Mouse (Mus musculus) heart, postnatal 0 days (tissue): ENCODE measurements around the gene Fam49a. TPM values are rescaled to one million over a fixed set of nuclear protein-coding genes. Genes with fewer than 3 reads are reported as not detected.

Source experiments
- ATAC-seq: fragments of 200-750 bp; cut with Nextera tagmentation; 2 replicates; pipeline ENCODE4 v1.8.0; 2017; ENCODE audit warnings: low read depth, moderate number of reproducible peaks, moderate library complexity; ENCODE audit not compliant: insufficient read depth
- DNase-seq: peaks from one replicate; pipeline ENCODE4 v3.0.0-alpha.2; 2016; ENCODE audit warnings: low spot score
- H3K27ac ChIP-seq: fragments of 300-500 bp; sonication (generic); 2 replicates; pipeline ENCODE4 v1.5.1; 2014; ENCODE audit warnings: low read depth, mild to moderate bottlenecking
- H3K27me3 ChIP-seq: fragments of 300-500 bp; sonication (generic); 2 replicates; pipeline ENCODE4 v1.6.1; 2014; ENCODE audit warnings: low read length, mixed read lengths; ENCODE audit not compliant: control insufficient read depth, insufficient read depth
- H3K36me3 ChIP-seq: fragments of 300-500 bp; sonication (generic); replicated peaks from 2 replicates; pipeline ENCODE4 v1.6.1; 2014; ENCODE audit warnings: low read length, mixed read lengths; ENCODE audit not compliant: control insufficient read depth, insufficient read depth
- H3K4me1 ChIP-seq: fragments of 300-500 bp; sonication (generic); 2 replicates; pipeline ENCODE4 v1.6.1; 2014; ENCODE audit warnings: antibody characterized with exemption; ENCODE audit not compliant: control insufficient read depth, insufficient read depth
- H3K4me2 ChIP-seq: fragments of 300-500 bp; sonication (generic); 2 replicates; pipeline ENCODE4 v1.6.1; 2014; ENCODE audit warnings: low read depth, mild to moderate bottlenecking, low read length, moderate library complexity
- H3K4me3 ChIP-seq: fragments of 300-500 bp; sonication (generic); 2 replicates; pipeline ENCODE4 v1.5.1; 2014; ENCODE audit warnings: low read depth, low read length
- H3K9ac ChIP-seq: fragments of 300-500 bp; sonication (generic); replicated peaks from 2 replicates; pipeline ENCODE4 v1.6.1; 2014; ENCODE audit warnings: low read depth, low read length, mixed read lengths
- H3K9me3 ChIP-seq: fragments of 300-500 bp; sonication (generic); replicated peaks from 2 replicates; pipeline ENCODE4 v1.6.1; 2016; ENCODE audit warnings: low read length; ENCODE audit not compliant: control insufficient read depth
- CTCF ChIP-seq: IDR thresholded peaks from 2 replicates; pipeline ENCODE4 v1.5.1; 2016; ENCODE audit warnings: antibody characterized with exemption, control low read depth, low read depth
- EP300 ChIP-seq: IDR thresholded peaks from 2 replicates; pipeline ENCODE4 v1.6.1; 2016; ENCODE audit warnings: antibody characterized with exemption, low read depth
- WGBS: fragments of 180-500 bp; shearing (Covaris S2); extraction: QIAGEN DNeasy Blood & Tissue Kit; methylation state at CpG from one replicate; pipeline ENCODE4 v1.1.7; 2014; 5-methylcytosine and 5-hydroxymethylcytosine counted together
- polyA plus RNA-seq: library from polyadenylated mRNA; unstranded; fragments of >200 nt; fragmentation: Nextera tagmentation; extraction: Ambion mirVana; gene quantifications from 2 replicates; pipeline ENCODE4 v1.2.1, GENCODE M21; 2015
- total RNA-seq: library from RNA; depleted of rRNA; stranded (reverse); fragments of >200 nt; gene quantifications from 2 replicates; pipeline ENCODE4 v1.2.3, GENCODE M21; 2014; ENCODE audit warnings: low replicate concordance

The Fam49a gene
- total and polyA plus RNA-seq, 2 experiments from 2014 or later: 12.4 to 16.5 TPM

- no peak for DNase-seq
- 93% methylated on average over 5 of the region's 5 CpGs for WGBS
- Histone ChIP-seq H3K9ac (no peak overlapping the region), H3K4me3 (no peak overlapping the region), H3K36me3 (peaks cover 21% of the 10 kb centered on the region), H3K4me2 (no peak overlapping the region), H3K27ac (no peak overlapping the region), H3K4me1 (peaks cover 11% of the 10 kb centered on the region), H3K27me3 (no peaks in the 10 kb centered on the region), H3K9me3 (no peaks in the 10 kb centered on the region)
- TF ChIP-seq CTCF (no peak), EP300 (no peak)
- no peak for ATAC-seq
Observed at GRCm38 (mm10) chr12:12359923-12360322, 98.0 kb downstream of the Fam49a start.

GRCm38 (mm10) chr12:12362371-12362770, 100.4 kb downstream of the Fam49a start:
- DNase-seq: no peak
- H3K4me1 ChIP-seq: no peaks in the 10 kb centered on the region
- no peak overlapping the region for H3K4me3 ChIP-seq
- 89% methylated on average over 10 of the region's 10 CpGs for WGBS
- H3K9ac ChIP-seq: no peak overlapping the region
- ATAC-seq: no peak
- no peak overlapping the region for H3K4me2 ChIP-seq
- H3K9me3 ChIP-seq: no peaks in the 10 kb centered on the region
- H3K27ac ChIP-seq: no peak overlapping the region
- TF ChIP-seq EP300 (no peak), CTCF (no peak)
- H3K36me3 ChIP-seq: peaks cover 41% of the 10 kb centered on the region
- no peaks in the 10 kb centered on the region for H3K27me3 ChIP-seq

- Histone ChIP-seq H3K27ac (no peak overlapping the region), H3K27me3 (no peaks in the 10 kb centered on the region), H3K4me3 (no peak overlapping the region), H3K4me1 (no peaks in the 10 kb centered on the region), H3K4me2 (no peak overlapping the region), H3K9me3 (no peaks in the 10 kb centered on the region), H3K9ac (no peak overlapping the region), H3K36me3 (peaks cover 43% of the 10 kb centered on the region)
- TF ChIP-seq CTCF (no peak), EP300 (no peak)
- no peak for DNase-seq
- ATAC-seq: no peak
- 93% methylated on average over 8 of the region's 8 CpGs for WGBS
Observed at GRCm38 (mm10) chr12:12364201-12364600, 102.3 kb downstream of the Fam49a start.

GRCm38 (mm10) chr12:12367423-12367822, 105.5 kb downstream of the Fam49a start:
- DNase-seq (no peak), ATAC-seq (no peak)
- TF ChIP-seq EP300 (no peak), CTCF (no peak)
- H3K9ac ChIP-seq: no peak overlapping the region
- H3K4me3 ChIP-seq: no peak overlapping the region
- no peaks in the 10 kb centered on the region for H3K27me3 ChIP-seq
- peaks cover 46% of the 10 kb centered on the region for H3K36me3 ChIP-seq
- H3K4me1 ChIP-seq: no peaks in the 10 kb centered on the region
- H3K4me2 ChIP-seq: no peak overlapping the region
- 59% methylated on average over 5 of the region's 5 CpGs for WGBS
- no peak overlapping the region for H3K27ac ChIP-seq
- no peaks in the 10 kb centered on the region for H3K9me3 ChIP-seq

- ATAC-seq (no peak), DNase-seq (no peak)
- H3K4me1 ChIP-seq: no peaks in the 10 kb centered on the region
- H3K4me2 ChIP-seq: no peak overlapping the region
- no peaks in the 10 kb centered on the region for H3K9me3 ChIP-seq
- no peak overlapping the region for H3K9ac ChIP-seq
- TF ChIP-seq EP300: no peak
- TF ChIP-seq CTCF: no peak
- peaks cover 22% of the 10 kb centered on the region for H3K36me3 ChIP-seq
- 74% methylated on average over 11 of the region's 11 CpGs for WGBS
- no peaks in the 10 kb centered on the region for H3K27me3 ChIP-seq
- no peak overlapping the region for H3K27ac ChIP-seq
- H3K4me3 ChIP-seq: no peak overlapping the region
Observed at GRCm38 (mm10) chr12:12373111-12373862, 111.3 kb downstream of the Fam49a start.

GRCm38 (mm10) chr12:12379056-12379455, 117.1 kb downstream of the Fam49a start:
- no peaks in the 10 kb centered on the region for H3K4me1 ChIP-seq
- no peak overlapping the region for H3K9ac ChIP-seq
- ATAC-seq (no peak), DNase-seq (no peak)
- TF ChIP-seq EP300: no peak
- no peak for TF ChIP-seq CTCF
- no peak overlapping the region for H3K4me2 ChIP-seq
- no peak overlapping the region for H3K27ac ChIP-seq
- no peaks in the 10 kb centered on the region for H3K27me3 ChIP-seq
- H3K4me3 ChIP-seq: no peak overlapping the region
- no peaks in the 10 kb centered on the region for H3K9me3 ChIP-seq
- no peaks in the 10 kb centered on the region; the same call in 1 of the 2 replicates for H3K36me3 ChIP-seq
- 37% methylated on average over 2 of the region's 2 CpGs for WGBS
